Mouse (Mus musculus) G1E (cell line): ENCODE measurements around the gene Gm21887.
"Not testable (repeated sequence)": the region's sequence is repeated elsewhere in the genome, so short reads cannot be mapped to it uniquely, and the experiment has no call there.

Source experiments
- CTCF ChIP-seq: IDR thresholded peaks from 2 replicates; pipeline ENCODE4 v1.5.1; 2012; ENCODE audit warnings: low read depth, low read length, inconsistent platforms, mixed read lengths
- GATA1 ChIP-seq: IDR thresholded peaks from 2 replicates; pipeline ENCODE4 v1.6.1; 2012; ENCODE audit warnings: borderline replicate concordance, low read length, inconsistent platforms, mixed read lengths
- GATA2 ChIP-seq: IDR thresholded peaks from 2 replicates; pipeline ENCODE4 v1.6.1; 2012; ENCODE audit warnings: low read depth, low read length, inconsistent platforms, borderline replicate concordance
- POLR2AphosphoS5 ChIP-seq: IDR thresholded peaks from 2 replicates; pipeline ENCODE4 v1.6.1; 2012; ENCODE audit warnings: low read depth, low read length, inconsistent platforms; ENCODE audit not compliant: insufficient replicate concordance
- TAL1 ChIP-seq: conservative IDR thresholded peaks from 2 replicates; pipeline ENCODE4 v1.6.1; 2012; ENCODE audit warnings: low read depth, low read length, inconsistent platforms, mixed read lengths

GRCm38 (mm10) chrX:169980203-169980556, 29.3 kb upstream of the Gm21887 start:
- not testable (repeated sequence) for TF ChIP-seq TAL1, POLR2AphosphoS5, CTCF, GATA1, GATA2
